Mouse (Mus musculus) thymus, postnatal 25 days (tissue): ENCODE measurements around the gene Arhgap19.

Source experiments
- DNase-seq: peaks from one replicate; pipeline ENCODE4 v3.0.0; 2022

Gene Arhgap19

DNA sequence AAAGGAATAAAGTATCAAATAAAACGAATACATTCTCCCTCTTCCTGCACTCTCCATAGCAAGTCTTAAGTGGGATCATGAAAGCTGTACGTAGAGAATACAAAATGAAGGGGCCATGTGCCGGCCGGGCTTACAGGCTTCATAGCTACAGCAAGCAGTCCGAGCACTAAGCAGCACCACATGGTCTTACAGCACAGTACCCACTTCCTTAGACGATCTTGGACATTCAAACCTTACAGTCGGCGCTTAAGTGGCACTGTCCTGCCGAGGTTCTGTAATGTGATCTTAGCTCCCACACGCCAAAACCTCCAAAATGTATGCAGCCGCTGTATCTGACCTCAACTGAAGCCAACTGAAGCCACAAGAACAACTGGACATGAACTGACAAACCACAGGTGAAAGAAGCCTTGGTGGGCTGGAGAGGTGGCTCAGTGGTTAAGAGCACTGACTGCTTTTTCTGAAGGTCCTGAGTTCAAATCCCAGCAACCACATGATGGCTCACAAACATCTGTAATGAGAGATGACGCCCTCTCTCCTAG lies 5.0 kb downstream of the Arhgap19 start:
- no peak for DNase-seq

DNA sequence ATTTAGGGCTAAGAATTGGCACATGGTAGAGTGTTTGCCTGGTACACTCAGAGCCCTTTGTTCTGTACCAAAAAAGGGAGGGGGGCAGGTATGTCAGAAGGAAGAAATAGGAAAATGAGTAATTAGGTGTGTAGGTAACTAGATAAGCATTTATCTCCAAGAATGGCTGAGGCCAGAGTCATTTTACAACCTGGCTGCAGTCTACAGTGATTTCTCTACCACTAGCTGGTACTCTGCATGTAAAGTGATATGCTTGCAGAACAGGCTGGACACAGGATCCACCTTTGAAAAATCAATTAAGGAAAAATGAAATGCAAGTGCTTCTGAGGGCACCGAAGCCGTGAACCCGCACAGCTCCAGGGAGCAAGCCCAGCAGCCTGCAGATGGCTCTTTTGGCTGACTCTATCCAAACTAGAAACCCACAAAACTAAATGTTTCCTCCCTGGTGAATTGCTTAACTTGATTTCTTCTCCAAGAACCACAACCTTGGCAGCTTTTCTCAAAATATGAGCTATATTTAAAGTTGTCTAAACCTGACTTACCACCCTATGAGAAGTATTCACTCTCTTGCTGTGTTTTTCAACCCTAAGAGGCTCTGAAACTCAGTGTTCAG lies 5.6 kb downstream of the Arhgap19 start:
- DNase-seq, result no peak

GRCm38 (mm10) chr19:41794901-41795300 lies 6.9 kb downstream of the Arhgap19 start:
- DNase-seq, result no peak

DNA sequence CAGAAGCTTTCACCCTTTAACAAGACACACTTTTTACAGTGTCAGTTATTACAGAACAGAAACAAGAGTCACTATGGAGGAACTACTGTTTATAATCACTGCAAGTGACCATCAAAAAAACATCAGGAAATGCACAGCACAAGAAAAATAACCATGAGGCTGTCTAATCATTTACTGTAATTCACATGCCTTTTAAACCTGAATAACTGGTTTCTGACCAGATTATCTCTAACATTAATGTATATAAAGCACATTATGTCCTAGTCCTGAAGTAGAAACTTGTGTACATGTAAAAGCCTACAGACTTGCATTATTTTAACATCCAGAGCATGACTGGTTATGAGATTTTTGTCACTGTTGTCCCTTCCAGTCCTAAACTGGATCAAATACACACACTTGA lies 7.8 kb downstream of the Arhgap19 start:
- no peak for DNase-seq

DNA sequence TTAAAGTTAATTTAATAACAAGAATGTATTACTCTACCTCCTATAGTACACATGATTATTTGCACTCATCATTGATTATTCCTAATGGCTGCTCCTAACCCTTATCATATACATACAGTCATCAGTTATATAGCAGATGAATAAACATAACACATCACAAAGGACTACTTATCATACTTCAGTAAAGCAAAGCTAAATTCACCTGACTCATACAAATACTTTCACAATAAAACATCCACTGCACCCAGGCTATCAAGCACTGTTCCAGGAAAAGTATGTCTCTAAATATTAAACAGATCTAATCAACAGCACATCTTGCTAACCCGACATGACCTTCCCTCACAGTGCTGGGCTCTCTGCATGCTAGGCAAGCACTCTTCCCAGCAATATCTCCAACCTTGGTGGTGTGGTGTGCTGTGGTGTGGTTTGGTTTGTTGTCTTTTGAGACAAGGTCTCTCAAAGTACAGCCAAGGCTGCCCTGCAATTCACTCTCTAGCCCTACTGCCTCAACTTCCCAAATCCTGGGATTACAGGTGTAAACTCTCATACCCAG lies 8.8 kb downstream of the Arhgap19 start:
- no peak for DNase-seq

DNA sequence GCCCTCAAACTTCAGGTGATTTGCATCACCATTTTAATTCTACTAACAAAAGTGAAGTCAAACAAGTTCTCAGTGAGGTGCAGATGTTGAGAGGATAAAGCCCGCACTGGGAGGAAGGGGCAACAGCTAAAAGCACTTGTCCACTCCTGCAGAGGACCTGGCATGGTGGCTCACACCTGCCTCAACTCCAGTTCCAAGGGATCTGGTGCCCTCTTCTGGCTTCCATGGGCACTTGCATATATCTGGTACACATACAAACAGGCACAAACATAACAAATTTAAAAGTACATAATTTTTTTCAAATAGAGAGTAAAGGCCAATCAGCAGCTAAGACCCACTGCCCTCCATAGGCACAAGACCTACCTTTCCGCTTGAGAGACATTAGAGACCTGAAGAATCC lies 10.5 kb downstream of the Arhgap19 start:
- DNase-seq, result no peak

DNA sequence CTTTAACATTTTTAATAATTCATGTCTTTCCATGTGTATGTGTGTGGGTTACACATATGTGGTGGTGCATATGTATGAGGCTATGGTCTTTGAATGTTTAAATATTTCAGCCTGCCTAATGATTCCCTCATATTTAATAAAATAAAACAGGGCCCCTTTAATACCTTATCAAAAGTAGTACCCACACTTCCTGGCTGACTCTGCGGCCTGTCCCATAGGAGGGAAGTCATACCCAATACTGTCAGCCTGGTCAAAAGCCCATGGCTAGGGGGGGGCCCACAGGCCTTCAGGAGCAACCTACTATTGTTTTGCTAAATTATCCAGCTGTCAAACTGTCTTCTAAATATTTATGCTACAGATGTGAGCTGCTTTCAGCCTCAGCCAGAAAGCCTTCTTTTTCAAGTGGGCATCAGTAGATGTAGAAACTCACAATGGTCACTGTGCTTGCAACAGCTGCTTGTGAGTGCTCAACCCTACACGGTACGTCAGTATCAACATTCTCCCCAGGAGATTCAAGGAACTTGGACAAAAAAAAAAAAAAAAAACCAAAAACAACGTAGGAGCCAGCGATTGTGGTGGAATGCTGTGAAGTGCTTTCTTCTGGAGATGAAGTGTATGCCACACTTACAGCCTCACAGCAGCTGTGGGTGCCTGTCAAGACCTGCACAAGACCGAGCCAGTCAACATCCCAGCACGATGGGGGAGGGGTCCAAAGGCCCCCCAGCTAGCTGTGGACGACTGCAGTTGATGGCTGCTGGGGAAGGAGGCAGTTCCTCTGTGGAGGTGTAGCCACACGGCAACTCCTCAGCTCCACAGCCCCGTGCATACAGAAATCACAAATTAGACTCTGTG lies 12.5 kb downstream of the Arhgap19 start:
- no peak for DNase-seq

GRCm38 (mm10) chr19:41786896-41787295 lies 15.0 kb downstream of the Arhgap19 start:
- DNase-seq, result no peak

DNA sequence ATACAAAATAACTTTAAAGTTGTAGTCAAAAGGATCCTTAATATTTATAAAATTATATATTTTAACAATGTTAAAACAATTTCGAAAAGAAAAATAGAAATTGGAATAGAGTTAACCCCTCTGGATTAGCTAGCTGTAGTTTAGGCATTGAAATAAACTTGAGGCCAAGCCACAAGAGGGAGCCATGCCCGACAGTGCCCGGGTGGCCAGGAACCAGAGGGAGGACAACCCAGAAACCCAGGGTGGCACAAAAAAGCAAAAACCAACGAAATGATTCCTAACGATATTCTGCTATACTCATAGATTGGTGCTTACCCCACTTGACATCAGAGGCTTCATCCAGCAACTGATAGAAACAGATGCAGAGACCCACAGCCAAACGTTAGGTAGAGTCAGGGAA lies 24.3 kb downstream of the Arhgap19 start:
- DNase-seq, result no peak

- peak; percentile 67 for DNase-seq
These were observed 33.1 kb downstream of the Arhgap19 start for GRCm38 (mm10) chr19:41768711-41769110.

DNA sequence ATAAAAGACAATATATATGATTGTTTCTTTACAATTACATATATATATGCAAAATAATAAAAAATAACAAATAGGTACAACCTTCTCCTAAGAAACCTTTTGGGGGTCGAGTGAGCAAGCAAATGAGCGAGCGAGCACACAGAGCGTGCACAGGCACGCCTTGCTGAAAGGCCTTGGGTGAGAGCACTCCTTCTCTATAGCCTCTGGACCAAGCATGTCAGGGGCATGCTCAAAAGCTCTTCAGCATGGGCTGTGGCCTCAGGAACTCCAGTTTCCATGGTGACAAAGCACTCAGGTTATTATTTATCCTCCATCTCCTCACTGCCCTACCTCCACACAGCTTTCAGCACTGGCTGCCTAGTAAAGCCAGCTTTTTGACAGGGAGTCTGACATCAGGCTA lies 35.2 kb downstream of the Arhgap19 start:
- no peak for DNase-seq

GRCm38 (mm10) chr19:41763870-41764660 lies 37.8 kb downstream of the Arhgap19 start:
- peak; percentile 87 for DNase-seq

DNA sequence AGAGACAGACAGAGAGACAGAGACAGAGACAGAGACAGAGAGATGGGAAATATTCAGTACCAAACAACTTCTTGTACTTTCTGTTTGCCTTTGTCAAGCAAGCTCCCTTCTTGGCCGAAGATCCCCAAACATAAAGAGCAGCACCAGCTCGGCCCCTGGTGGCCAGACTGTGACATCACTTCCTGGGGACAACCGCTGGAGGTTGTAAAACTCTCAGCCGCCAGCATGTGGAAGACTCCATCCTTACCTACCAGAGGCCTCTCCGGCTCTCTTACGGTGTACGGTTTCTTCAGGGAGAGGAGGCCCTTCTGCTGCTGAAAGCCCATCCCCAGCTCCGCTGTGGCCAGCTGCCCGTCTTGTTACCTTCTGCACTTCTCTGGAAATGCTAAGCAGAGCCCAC lies 40.3 kb downstream of the Arhgap19 start:
- no peak for DNase-seq

GRCm38 (mm10) chr19:41759765-41760164 lies 42.1 kb downstream of the Arhgap19 start:
- no peak for DNase-seq

DNA sequence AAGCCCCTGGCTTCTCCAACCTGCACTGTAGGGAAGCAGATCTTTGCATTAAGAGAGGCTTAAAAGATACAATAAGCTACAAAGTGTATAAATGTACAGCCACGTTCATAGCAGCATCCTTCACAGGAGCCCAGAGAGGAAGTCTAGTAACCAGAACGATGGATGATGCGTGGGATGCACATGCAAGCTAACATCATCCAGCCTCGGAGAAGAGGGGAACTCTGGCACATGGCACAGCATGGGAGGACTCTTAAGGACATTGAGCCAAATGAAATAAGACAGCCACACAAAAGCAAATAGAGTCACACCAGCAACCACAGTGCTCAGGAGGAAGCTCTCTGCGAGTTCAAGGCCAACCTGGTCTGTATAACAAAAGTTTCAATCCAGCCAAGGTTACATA lies 42.6 kb downstream of the Arhgap19 start:
- no peak for DNase-seq

DNA sequence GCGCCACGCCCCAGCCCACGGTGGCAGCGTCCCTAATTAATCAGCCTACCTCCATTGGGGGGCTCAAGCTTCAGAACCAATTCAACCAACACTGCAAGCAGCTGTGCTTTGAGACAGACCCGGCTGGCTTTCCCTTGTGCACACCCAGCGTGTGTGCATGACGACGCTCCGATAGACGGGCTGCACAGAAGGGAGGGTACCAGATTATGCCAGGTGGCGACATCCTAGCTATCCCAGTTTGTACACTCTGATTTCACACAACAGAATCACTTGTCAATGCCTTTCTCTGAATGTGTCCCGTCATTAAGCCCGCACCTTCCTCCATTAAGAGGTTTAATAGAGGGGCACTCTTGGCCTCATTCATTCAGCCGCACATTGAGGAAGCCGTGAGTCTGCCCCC lies 47.1 kb downstream of the Arhgap19 start:
- DNase-seq, result no peak

- no peak for DNase-seq
These were observed 49.9 kb downstream of the Arhgap19 start for GRCm38 (mm10) chr19:41751906-41752305.

DNA sequence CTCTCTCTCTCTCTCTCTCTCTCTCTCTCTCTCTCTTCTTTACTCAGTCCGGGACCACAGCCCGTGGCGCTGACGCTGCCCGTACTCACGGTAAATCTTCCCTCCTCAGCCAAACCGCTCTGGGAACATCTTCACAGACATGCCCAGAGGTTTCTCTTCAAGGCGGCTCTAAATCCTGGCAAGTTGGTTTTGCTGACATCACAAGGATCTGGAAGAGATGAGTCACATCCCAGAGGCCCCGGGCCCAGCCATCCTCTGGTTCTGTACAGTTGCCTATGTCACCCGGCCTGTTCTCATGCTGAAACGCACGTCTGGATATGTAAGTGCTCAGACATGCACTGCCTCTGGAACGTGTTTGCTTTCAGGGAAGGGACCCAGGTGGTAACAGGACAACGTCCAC lies 54.4 kb downstream of the Arhgap19 start:
- no peak for DNase-seq

DNA sequence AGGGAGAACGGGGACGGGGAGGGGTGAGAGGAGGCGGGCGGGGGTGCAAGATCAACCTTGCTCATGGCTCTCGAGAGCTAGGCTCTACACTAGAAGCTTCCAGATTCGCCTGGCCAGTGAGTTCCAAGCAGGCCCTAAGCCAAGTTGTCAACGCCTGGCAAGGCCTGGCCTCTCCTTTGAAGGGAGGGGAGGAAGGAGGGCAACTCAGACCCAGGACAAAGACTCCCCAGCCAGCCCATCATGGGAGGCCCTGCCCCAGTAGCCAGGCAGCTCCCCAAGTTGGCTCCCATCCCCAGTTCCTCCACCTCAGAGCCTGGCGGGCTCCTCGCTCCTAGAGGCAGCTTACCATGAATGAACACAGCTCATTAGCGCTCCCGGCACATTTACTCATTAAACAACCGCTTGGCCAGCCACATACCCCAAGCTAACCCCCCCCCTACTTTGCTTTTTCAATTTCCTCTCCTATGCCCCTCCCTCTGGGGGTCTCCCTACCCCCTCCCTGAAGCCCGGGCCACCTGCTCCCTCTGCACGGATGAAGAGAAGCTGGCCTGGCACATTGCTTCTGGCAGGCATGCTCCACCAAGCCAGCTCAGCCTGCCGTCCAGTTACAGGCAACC lies 55.8 kb downstream of the Arhgap19 start:
- no peak for DNase-seq

DNA sequence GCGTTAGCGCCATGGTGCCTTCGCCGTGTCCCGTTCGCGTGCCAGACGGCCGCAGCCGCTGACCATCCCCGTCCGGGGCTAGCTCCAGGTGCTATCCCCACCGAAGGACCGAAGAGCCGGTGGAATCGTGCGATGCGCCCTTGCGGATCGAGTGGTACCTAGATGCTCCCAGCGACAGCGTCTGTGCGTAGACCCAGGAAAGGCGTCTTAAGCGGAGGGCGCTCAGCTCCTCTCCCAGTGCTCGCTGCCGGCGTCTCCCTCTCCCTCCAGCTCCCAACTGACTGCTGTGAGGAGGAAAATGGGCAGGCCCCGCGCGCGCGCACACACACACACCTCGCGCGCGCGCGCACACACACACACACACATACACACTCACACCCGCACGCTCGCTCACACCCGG lies 58.5 kb downstream of the Arhgap19 start, which contains the start of gene Slit1:
Slit1 (minus strand) TSS at position 270 of the 400 bp plus-strand sequence.
- no peak for DNase-seq

- no peak for DNase-seq
These were observed 63.0 kb downstream of the Arhgap19 start for GRCm38 (mm10) chr19:41738896-41739295.

DNA sequence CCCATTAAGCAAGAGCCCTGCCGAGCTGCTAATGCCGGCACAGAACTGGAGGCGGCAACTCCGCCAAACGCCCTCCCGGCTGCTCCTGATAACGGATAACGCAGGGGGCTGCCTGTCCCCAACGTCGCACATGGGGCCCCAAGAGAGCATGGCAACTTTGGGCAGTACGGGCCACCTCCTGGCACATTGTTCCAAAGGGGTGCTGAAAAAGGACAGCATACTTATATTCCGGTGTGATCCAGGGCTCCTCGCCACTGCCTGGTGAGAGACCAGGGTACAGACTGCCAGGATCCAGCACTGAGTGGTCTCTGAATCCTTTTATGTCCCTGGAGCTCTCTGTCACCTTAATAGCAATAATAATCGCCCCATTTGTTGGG lies 63.4 kb downstream of the Arhgap19 start:
- DNase-seq, result no peak
